Mouse (Mus musculus) urinary bladder, postnatal 10 days (tissue): ENCODE measurements around the gene Foxp1.

Experiments
- DNase-seq: peaks from one replicate; pipeline ENCODE4 v3.0.0; 2022; ENCODE audit warnings: low spot score

Foxp1 gene

GRCm38 (mm10) chr6:99439214-99439877, 83.2 kb downstream of the Foxp1 start:
- no peak for DNase-seq

DNA sequence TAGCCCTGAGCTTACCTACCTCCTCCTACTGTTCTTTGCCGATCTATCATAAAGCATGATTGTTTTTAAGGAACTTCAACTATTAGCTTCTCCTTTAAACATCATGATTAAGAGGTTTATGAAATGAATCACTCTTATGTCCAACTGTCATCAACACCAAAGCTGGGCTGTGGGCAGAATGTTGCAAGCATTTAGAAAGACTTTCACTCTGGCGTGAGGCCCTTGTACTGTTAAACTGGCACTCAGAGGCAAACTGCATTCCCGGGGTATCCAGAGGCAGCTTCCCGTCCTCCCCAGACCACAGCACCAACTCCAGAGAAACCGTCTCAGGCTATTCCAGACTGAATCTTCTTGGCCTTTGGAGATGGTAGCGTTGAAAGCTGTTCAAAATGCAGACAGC, 86.2 kb downstream of the Foxp1 start:
- no peak for DNase-seq

- DNase-seq = no peak
Observed at GRCm38 (mm10) chr6:99435140-99435539, 87.4 kb downstream of the Foxp1 start.

DNA sequence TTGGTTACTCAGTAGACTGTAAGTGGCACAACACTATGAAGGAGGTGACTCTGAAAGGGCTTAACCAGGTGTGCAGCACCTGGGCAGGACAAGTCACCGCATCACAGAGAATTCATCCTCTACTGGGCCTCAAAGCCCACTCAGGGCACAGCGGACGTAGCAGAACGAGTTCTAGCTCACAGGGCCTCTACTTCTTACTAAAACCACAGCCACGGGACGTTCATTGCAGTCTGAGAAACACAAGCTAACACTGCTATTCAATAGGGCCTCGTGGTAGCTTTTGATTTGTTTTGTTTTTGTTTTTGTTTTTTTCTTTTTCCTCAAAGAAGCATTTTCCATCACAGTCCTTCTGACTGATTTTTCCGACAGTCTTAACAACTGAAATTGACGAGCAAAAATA, 89.5 kb downstream of the Foxp1 start:
- DNase-seq = no peak

GRCm38 (mm10) chr6:99431941-99432340, 90.6 kb downstream of the Foxp1 start:
- no peak for DNase-seq

DNA sequence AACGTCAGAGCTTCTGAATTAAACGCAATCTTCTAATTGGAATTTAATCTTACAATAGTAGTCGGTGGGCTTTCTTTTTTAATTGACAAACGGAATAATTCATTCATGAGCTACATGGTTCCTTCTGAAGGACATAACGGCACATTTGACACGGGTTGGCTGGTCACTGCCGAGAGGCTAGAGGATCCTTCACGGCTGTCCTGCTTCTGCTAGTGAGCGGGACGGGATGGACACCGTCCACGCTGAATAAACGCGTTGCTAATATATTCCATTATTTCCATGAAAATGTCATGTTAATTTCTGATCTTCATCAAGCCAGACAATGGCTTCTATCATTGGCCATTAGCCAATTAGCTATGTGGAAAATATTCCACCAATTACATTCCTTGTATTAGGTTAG, 92.0 kb downstream of the Foxp1 start:
- no peak for DNase-seq

- DNase-seq = no peak
Observed at GRCm38 (mm10) chr6:99429378-99430131, 93.0 kb downstream of the Foxp1 start.

- no peak for DNase-seq
Observed at GRCm38 (mm10) chr6:99428961-99429360, 93.6 kb downstream of the Foxp1 start.

- DNase-seq = no peak
Observed at GRCm38 (mm10) chr6:99427301-99427700, 95.2 kb downstream of the Foxp1 start.

- DNase-seq = no peak
Observed at GRCm38 (mm10) chr6:99425044-99425443, 97.5 kb downstream of the Foxp1 start.

GRCm38 (mm10) chr6:99420666-99421065, 101.9 kb downstream of the Foxp1 start:
- no peak for DNase-seq

GRCm38 (mm10) chr6:99412598-99412997, 109.9 kb downstream of the Foxp1 start:
- DNase-seq = no peak

GRCm38 (mm10) chr6:99409602-99410001, 112.9 kb downstream of the Foxp1 start:
- DNase-seq = no peak

DNA sequence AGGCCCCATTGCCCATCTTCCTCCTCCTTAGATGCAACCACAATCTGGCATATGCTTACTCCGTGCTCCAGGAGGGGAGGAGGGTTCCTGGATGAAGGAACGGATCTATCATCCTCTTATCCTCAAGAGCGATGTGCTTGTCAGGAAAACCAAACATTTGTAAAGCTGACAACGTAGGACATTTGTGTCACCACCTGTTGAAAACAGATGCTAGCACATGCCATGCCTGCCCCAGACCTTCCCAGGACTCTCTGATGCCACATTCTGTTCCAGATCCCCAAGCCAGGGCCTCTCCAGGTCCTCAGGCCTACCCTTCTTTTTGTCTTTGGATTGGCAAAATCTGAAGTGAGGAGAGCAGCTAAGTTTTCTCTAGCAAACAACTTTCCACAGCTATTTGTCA, 113.6 kb downstream of the Foxp1 start:
- DNase-seq = no peak

- DNase-seq = no peak
Observed at GRCm38 (mm10) chr6:99403755-99404390, 118.6 kb downstream of the Foxp1 start.

GRCm38 (mm10) chr6:99402941-99403340, 119.6 kb downstream of the Foxp1 start:
- DNase-seq = no peak

DNA sequence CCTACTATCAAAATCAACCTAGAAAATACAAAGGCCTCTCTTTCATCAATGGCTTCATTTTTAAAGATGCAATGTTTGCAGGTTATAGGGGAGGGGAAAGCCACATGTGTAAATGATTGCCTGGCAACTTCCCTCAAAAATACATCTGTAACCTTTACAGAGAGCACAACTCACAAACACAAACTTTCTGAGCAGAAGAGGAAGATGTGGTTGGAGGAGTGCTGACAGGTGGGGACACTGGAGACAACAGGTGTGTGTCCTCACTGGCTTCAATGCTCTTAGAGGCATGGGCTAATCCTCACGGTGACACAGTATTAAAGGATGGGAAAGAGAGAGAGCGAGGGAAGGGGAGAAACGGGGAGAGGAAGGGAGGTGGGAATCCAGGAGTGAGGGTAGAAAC, 120.2 kb downstream of the Foxp1 start:
- DNase-seq = no peak

- no peak for DNase-seq
Observed at GRCm38 (mm10) chr6:99401801-99402200, 120.7 kb downstream of the Foxp1 start.

DNA sequence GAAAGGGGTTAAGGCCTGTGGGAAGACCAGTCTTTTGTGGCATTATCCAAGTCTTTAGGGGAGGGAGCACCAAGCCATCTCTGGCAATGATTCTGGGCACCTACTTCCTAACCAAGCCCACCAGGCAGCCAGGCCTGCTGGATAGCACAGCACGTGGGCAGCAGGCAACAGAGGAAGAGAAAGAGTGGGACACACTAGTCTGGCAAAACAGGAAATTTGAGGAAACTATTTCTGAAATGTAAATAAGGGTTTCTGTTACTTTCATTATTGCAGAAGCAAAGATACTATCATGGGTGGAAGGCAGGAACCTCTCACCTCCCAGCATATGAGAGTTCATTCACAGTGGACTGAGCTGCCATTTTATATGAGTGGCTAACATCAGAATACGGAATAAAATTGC, 121.3 kb downstream of the Foxp1 start:
- DNase-seq = no peak

- no peak for DNase-seq
Observed at GRCm38 (mm10) chr6:99395745-99396144, 126.8 kb downstream of the Foxp1 start.

GRCm38 (mm10) chr6:99394801-99395200, 127.7 kb downstream of the Foxp1 start:
- no peak for DNase-seq

- no peak for DNase-seq
Observed at GRCm38 (mm10) chr6:99392484-99392883, 130.0 kb downstream of the Foxp1 start.
